8 mouse cellular contexts compared by ENCODE assay signal in the genomic region with DNA sequence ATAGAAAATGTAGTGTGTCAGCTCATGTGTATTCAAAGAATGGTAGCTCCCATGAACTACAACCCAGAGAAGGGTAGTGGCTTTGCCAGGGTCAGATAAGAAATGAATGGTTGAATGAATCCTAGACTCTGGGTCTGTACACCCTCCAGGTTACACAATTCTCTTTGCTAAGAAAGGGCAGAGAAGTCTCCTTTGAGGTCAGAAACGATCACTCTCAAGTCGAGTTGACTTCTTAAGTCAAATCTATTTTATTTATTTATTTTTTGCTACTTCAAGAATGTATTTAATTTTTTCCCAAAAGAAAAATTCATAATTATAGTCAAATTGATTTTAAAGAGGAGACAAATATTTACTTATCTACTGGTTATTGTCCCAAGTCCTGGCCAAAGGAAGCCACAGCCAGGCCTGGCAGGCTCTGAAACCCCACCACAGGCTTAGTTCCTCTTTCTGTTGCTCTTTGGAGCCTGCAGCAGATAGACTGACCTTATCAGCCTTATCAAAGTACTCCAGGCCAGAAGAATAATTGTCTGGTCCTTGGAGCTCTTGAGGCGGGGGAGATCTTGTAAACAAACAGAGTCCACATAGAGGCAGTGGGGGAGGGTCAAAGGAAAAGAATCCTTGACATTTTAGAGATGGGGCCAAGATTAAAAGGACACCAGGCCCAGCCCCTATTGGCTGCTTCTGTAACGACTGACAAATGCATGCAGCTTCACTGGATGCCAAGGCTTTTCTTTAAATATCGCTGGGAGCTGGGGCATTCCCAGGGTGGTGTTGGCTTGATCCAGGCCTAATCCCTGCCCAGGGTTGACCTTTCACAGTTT.
DNase-seq lines count a peak whose midpoint lies in the region; ATAC-seq and TF ChIP-seq lines count a peak whose summit lies in the region.

No protein-coding gene starts in this region.

- H3K4me2 ChIP-seq in heart, embryonic 11.5 days = no peak overlapping the region
- H3K4me2 ChIP-seq in liver, postnatal 0 days (ENCODE audit: low read depth, low read length) = peak overlapping the region; percentile 27; the same call in 1 of the 2 replicates
- no peak overlapping the region for H3K4me2 ChIP-seq in forebrain, embryonic 12.5 days

- H3K27ac ChIP-seq in heart, embryonic 11.5 days (ENCODE audit: low read depth, low read length) = peak overlapping the region; percentile 35; the same call in 1 of the 2 replicates
- H3K27ac ChIP-seq in liver, postnatal 0 days (ENCODE audit: low read depth) = peak overlapping the region; percentile 72
- no peak overlapping the region for H3K27ac ChIP-seq in forebrain, embryonic 12.5 days

- 26% methylated on average over 5 of the region's 5 CpGs for WGBS in heart, embryonic 11.5 days (ENCODE audit: insufficient replicate concordance)
- WGBS in liver, postnatal 0 days (ENCODE audit: insufficient replicate concordance) = 17% methylated on average over 5 of the region's 5 CpGs
- WGBS in forebrain, embryonic 12.5 days = 54% methylated on average over 5 of the region's 5 CpGs

- TF ChIP-seq EP300 in liver, postnatal 0 days (IDR thresholded peaks at IDR 0.05; ENCODE audit: low read depth) = peak; percentile 92

- H3K9me3 ChIP-seq in heart, embryonic 11.5 days (replicated peaks; ENCODE audit: control insufficient read depth, low read length) = no peaks in the 10 kb centered on the region
- no peaks in the 10 kb centered on the region for H3K9me3 ChIP-seq in liver, postnatal 0 days (ENCODE audit: low read length)
- H3K9me3 ChIP-seq in forebrain, embryonic 12.5 days = no peaks in the 10 kb centered on the region

- H3K4me1 ChIP-seq in heart, embryonic 11.5 days (ENCODE audit: control insufficient read depth, insufficient read depth, low read length) = peaks cover 50% of the 10 kb centered on the region
- peaks cover 60% of the 10 kb centered on the region for H3K4me1 ChIP-seq in liver, postnatal 0 days (ENCODE audit: insufficient read depth)
- peaks cover 20% of the 10 kb centered on the region for H3K4me1 ChIP-seq in forebrain, embryonic 12.5 days

- no peak overlapping the region for H3K9ac ChIP-seq in heart, embryonic 11.5 days (ENCODE audit: low read depth, low read length)
- H3K9ac ChIP-seq in liver, postnatal 0 days (replicated peaks) = no peak overlapping the region; the same call in 1 of the 2 replicates
- H3K9ac ChIP-seq in forebrain, embryonic 12.5 days = no peak overlapping the region

- H3K36me3 ChIP-seq in heart, embryonic 11.5 days (ENCODE audit: control insufficient read depth, insufficient read depth, low read length) = no peaks in the 10 kb centered on the region
- H3K36me3 ChIP-seq in liver, postnatal 0 days (replicated peaks; ENCODE audit: insufficient read depth, low read length) = no peaks in the 10 kb centered on the region
- H3K36me3 ChIP-seq in forebrain, embryonic 12.5 days (replicated peaks) = no peaks in the 10 kb centered on the region

- ATAC-seq in heart, embryonic 11.5 days (replicated peaks; ENCODE audit: insufficient number of reproducible peaks, low FRiP score, low TSS enrichment) = peak; percentile 31; the same call in 1 of the 2 replicates
- no peak for ATAC-seq in liver, postnatal 0 days
- ATAC-seq in forebrain, embryonic 12.5 days (ENCODE audit: low FRiP score) = no peak

- no peak overlapping the region for H3K4me3 ChIP-seq in heart, embryonic 11.5 days (ENCODE audit: low read depth, low read length)
- H3K4me3 ChIP-seq in liver, postnatal 0 days (ENCODE audit: low read depth, low read length) = no peak overlapping the region
- H3K4me3 ChIP-seq in forebrain, embryonic 12.5 days (replicated peaks) = no peak overlapping the region

- no peak for TF ChIP-seq CTCF in liver, postnatal 0 days (IDR thresholded peaks at IDR 0.05; ENCODE audit: low read depth)

- no peaks in the 10 kb centered on the region for H3K27me3 ChIP-seq in heart, embryonic 11.5 days (ENCODE audit: control insufficient read depth, insufficient read depth, low read length)
- no peaks in the 10 kb centered on the region for H3K27me3 ChIP-seq in liver, postnatal 0 days (ENCODE audit: insufficient read depth, low read length)
- H3K27me3 ChIP-seq in forebrain, embryonic 12.5 days = peaks cover 4% of the 10 kb centered on the region; the same call in 1 of the 2 replicates

- DNase-seq in ovary, adult 18-20 months (ENCODE audit: low spot score) = peak; percentile 80
- no peak for DNase-seq in ovary, postnatal 10 days (ENCODE audit: low spot score)
- peak; percentile 37 for DNase-seq in liver, postnatal 0 days
- peak; percentile 88 for DNase-seq in yolk sac, embryonic 10.5 days (ENCODE audit: low spot score)
- DNase-seq in cerebellum, postnatal 25 days = no peak
- DNase-seq in frontal cortex, postnatal 25 days (ENCODE audit: low spot score in 2 of 2) = no peak

Comparison
In these comparisons a context has a peak if more than half of its experiments do, and no peak if none do; other contexts are left out.
1. DNase-seq: peak in ovary, adult 18-20 months (single experiment), liver, postnatal 0 days (single experiment) and yolk sac, embryonic 10.5 days (single experiment); none in ovary, postnatal 10 days (single experiment), cerebellum, postnatal 25 days (0 of 2) and frontal cortex, postnatal 25 days (0 of 2).